In genomic region chr6:140667289-140667906, GRCm38 (mm10) we compare ENCODE assay signal across 11 mouse cellular contexts. TPM values are rescaled to one million over a fixed set of nuclear protein-coding genes. Genes with fewer than 3 reads are reported as not detected.
DNase-seq lines count a peak whose midpoint lies in the region; ATAC-seq and TF ChIP-seq lines count a peak whose summit lies in the region.
"Had no signal": no experiment of that assay in that cellular context is flagged by ENCODE, and none has a peak within 500 bp of the region (broad histone marks: within the 10 kb centered on the region; RNA-seq: fewer than 3 reads in every experiment).

No protein-coding gene starts in this region.

- no peak for TF ChIP-seq CTCF in heart, adult 2 months (IDR thresholded peaks at IDR 0.05)

- no peak for TF ChIP-seq POLR2A in heart, adult 2 months (IDR thresholded peaks at IDR 0.05; ENCODE audit: insufficient read depth, low read depth, low read length)

- H3K4me3 ChIP-seq in heart, embryonic 14.5 days (ENCODE audit: control insufficient read depth in 1 of 2, insufficient read depth in 1 of 2, low read depth in 1 of 2, low read length in 2 of 2): peak overlapping the region in 1 of 2 experiments; percentile 6; a peak in 1 of 4 replicates
- no peak overlapping the region for H3K4me3 ChIP-seq in heart, adult 2 months
- H3K4me3 ChIP-seq in midbrain, embryonic 14.5 days (replicated peaks; ENCODE audit: low read depth, low read length): no peak overlapping the region
- no peak overlapping the region for H3K4me3 ChIP-seq in midbrain, embryonic 11.5 days (ENCODE audit: low read depth, low read length)
- H3K4me3 ChIP-seq in hindbrain, embryonic 13.5 days: no peak overlapping the region
- H3K4me3 ChIP-seq: kidney, embryonic 15.5 days had no signal

- TF ChIP-seq EP300 in heart, adult 2 months (IDR thresholded peaks at IDR 0.05; ENCODE audit: insufficient read depth, low read depth, low read length): no peak

- no peaks in the 10 kb centered on the region for H3K27me3 ChIP-seq in heart, embryonic 14.5 days (ENCODE audit: control insufficient read depth, insufficient read depth, low read length)
- no peaks in the 10 kb centered on the region for H3K27me3 ChIP-seq in heart, adult 2 months (ENCODE audit: control insufficient read depth, insufficient read depth, low read length)
- no peaks in the 10 kb centered on the region for H3K27me3 ChIP-seq in midbrain, embryonic 14.5 days (ENCODE audit: control insufficient read depth, insufficient read depth, low read length)
- no peaks in the 10 kb centered on the region for H3K27me3 ChIP-seq in midbrain, embryonic 11.5 days (ENCODE audit: control insufficient read depth, insufficient read depth, low read length)
- H3K27me3 ChIP-seq in hindbrain, embryonic 13.5 days: no peaks in the 10 kb centered on the region
- H3K27me3 ChIP-seq: kidney, embryonic 15.5 days had no signal

- intact Hi-C loops in heart, adult 2 months (cut with DNase I): no loop called here
- intact Hi-C loops in left cerebral cortex, postnatal 14 days (cut with DNase I): no loop called here

- H3K36me3 ChIP-seq in heart, embryonic 14.5 days (ENCODE audit: control insufficient read depth, insufficient read depth, low read length): no peaks in the 10 kb centered on the region
- no peaks in the 10 kb centered on the region for H3K36me3 ChIP-seq in heart, adult 2 months (ENCODE audit: control insufficient read depth, insufficient read depth, low read length)
- H3K36me3 ChIP-seq in midbrain, embryonic 14.5 days (ENCODE audit: control insufficient read depth, insufficient read depth, low read length): no peaks in the 10 kb centered on the region
- no peaks in the 10 kb centered on the region for H3K36me3 ChIP-seq in midbrain, embryonic 11.5 days (ENCODE audit: control insufficient read depth, insufficient read depth, low read length)
- no peaks in the 10 kb centered on the region for H3K36me3 ChIP-seq in hindbrain, embryonic 13.5 days
- H3K36me3 ChIP-seq: kidney, embryonic 15.5 days had no signal

- ATAC-seq in heart, embryonic 14.5 days (ENCODE audit: insufficient number of reproducible peaks, insufficient read depth, low FRiP score, low read depth): 0 out of 2 replicates have a peak, but pooled peaks have one; percentile 8
- ATAC-seq in midbrain, embryonic 14.5 days (ENCODE audit: low FRiP score, low TSS enrichment): peak; percentile 41; the same call in 1 of the 2 replicates
- ATAC-seq in midbrain, embryonic 11.5 days (ENCODE audit: low FRiP score): no peak
- peak; percentile 64 for ATAC-seq in hindbrain, embryonic 13.5 days (ENCODE audit: low FRiP score)

- WGBS in heart, embryonic 14.5 days: 67% methylated on average over 8 of the region's 8 CpGs
- 80% methylated on average over 8 of the region's 8 CpGs for WGBS in heart, adult 2 months
- WGBS in midbrain, embryonic 14.5 days: 88% methylated on average over 8 of the region's 8 CpGs
- whole genome bisulfite sequencing in midbrain, embryonic 11.5 days: 91% methylated on average over 8 of the region's 8 CpGs
- WGBS in hindbrain, embryonic 13.5 days: 81% methylated on average over 8 of the region's 8 CpGs

- H3K27ac ChIP-seq in heart, embryonic 14.5 days (replicated peaks in 1 of 2; ENCODE audit: control insufficient read depth in 1 of 2, insufficient read depth in 1 of 2, low read depth in 2 of 2, low read length in 2 of 2): peak overlapping the region; percentile 4 to 61; a peak in 3 of 4 replicates
- H3K27ac ChIP-seq in heart, adult 2 months: no peak overlapping the region
- peak overlapping the region; percentile 14; the same call in 1 of the 2 replicates for H3K27ac ChIP-seq in midbrain, embryonic 14.5 days (replicated peaks; ENCODE audit: low read depth, low read length)
- H3K27ac ChIP-seq in midbrain, embryonic 11.5 days (ENCODE audit: low read depth, low read length): no peak overlapping the region
- H3K27ac ChIP-seq in hindbrain, embryonic 13.5 days: peak overlapping the region; percentile 62

- no peaks in the 10 kb centered on the region for H3K79me2 ChIP-seq in heart, adult 2 months (replicated peaks; ENCODE audit: control insufficient read depth, insufficient read depth, low read length)

- H3K4me1 ChIP-seq in heart, embryonic 14.5 days (ENCODE audit: control insufficient read depth in 2 of 2, insufficient read depth in 2 of 2, low read length in 2 of 2): peaks cover 16 to 22% of the 10 kb centered on the region in 2 experiments
- peaks cover 5% of the 10 kb centered on the region for H3K4me1 ChIP-seq in heart, adult 2 months (ENCODE audit: control insufficient read depth, insufficient read depth, low read length)
- peaks cover 14% of the 10 kb centered on the region; the same call in 1 of the 2 replicates for H3K4me1 ChIP-seq in midbrain, embryonic 14.5 days (ENCODE audit: control insufficient read depth, insufficient read depth, low read length)
- H3K4me1 ChIP-seq in midbrain, embryonic 11.5 days (ENCODE audit: control insufficient read depth, insufficient read depth, low read length): no peaks in the 10 kb centered on the region
- peaks cover 20% of the 10 kb centered on the region for H3K4me1 ChIP-seq in hindbrain, embryonic 13.5 days (replicated peaks)

- peak overlapping the region; percentile 11; the same call in 1 of the 2 replicates for H3K9ac ChIP-seq in heart, embryonic 14.5 days (ENCODE audit: low read length)
- no peak overlapping the region for H3K9ac ChIP-seq in heart, adult 2 months (ENCODE audit: low read depth, low read length)
- H3K9ac ChIP-seq in midbrain, embryonic 14.5 days (replicated peaks; ENCODE audit: low read length): no peak overlapping the region
- no peak overlapping the region for H3K9ac ChIP-seq in midbrain, embryonic 11.5 days (ENCODE audit: low read length)
- no peak overlapping the region for H3K9ac ChIP-seq in hindbrain, embryonic 13.5 days
- H3K9ac ChIP-seq: kidney, embryonic 15.5 days had no signal

- no peak for DNase-seq in heart, adult 2 months
- no peak for DNase-seq in midbrain, embryonic 14.5 days
- no peak for DNase-seq in midbrain, embryonic 11.5 days (ENCODE audit: low spot score, missing footprints)
- no peak for DNase-seq in left cerebral cortex, postnatal 14 days (ENCODE audit: low spot score in 2 of 2)
- DNase-seq in embryo, embryonic 9.5 days (ENCODE audit: extremely low spot score): no peak
- no peak for DNase-seq in ovary, adult 18-20 months (ENCODE audit: low spot score)
- DNase-seq: gastrocnemius, postnatal 14 days; thymus, adult 2 months had no signal

- H3K9me3 ChIP-seq in heart, embryonic 14.5 days (ENCODE audit: control insufficient read depth, low read length): no peaks in the 10 kb centered on the region
- H3K9me3 ChIP-seq in midbrain, embryonic 14.5 days (ENCODE audit: control insufficient read depth, low read length): no peaks in the 10 kb centered on the region
- no peaks in the 10 kb centered on the region for H3K9me3 ChIP-seq in midbrain, embryonic 11.5 days (ENCODE audit: control insufficient read depth, low read length)
- peaks cover 5% of the 10 kb centered on the region; the same call in 1 of the 2 replicates for H3K9me3 ChIP-seq in hindbrain, embryonic 13.5 days

- peak overlapping the region; percentile 63 for H3K4me2 ChIP-seq in heart, embryonic 14.5 days (ENCODE audit: low read length)
- H3K4me2 ChIP-seq in midbrain, embryonic 14.5 days (ENCODE audit: low read length): no peak overlapping the region
- no peak overlapping the region for H3K4me2 ChIP-seq in midbrain, embryonic 11.5 days
- no peak overlapping the region for H3K4me2 ChIP-seq in hindbrain, embryonic 13.5 days

RNA-seq across cellular contexts. Expression of gene Aebp2, which starts 44.9 kb away (rescaled TPM):
- polyA plus RNA-seq in heart, embryonic 14.5 days (2014; fragmentation: Nextera tagmentation; extraction: Ambion mirVana): 11.3 and 11.6 TPM in 2 replicates
- 10 to 100 TPM; 35.3 to 37.5 TPM for total RNA-seq in heart, adult 2 months (2021)
- 15.0 and 22.5 TPM in 2 replicates for polyA plus RNA-seq in heart, adult 2 months (2012; rRNA removed)
- 14.2 and 15.9 TPM in 2 replicates for polyA plus RNA-seq in midbrain, embryonic 14.5 days (2014; fragmentation: Nextera tagmentation; extraction: Ambion mirVana)
- polyA plus RNA-seq in midbrain, embryonic 11.5 days (2014; fragmentation: Nextera tagmentation; extraction: Ambion mirVana): 22.3 and 23.1 TPM in 2 replicates
- polyA plus RNA-seq in hindbrain, embryonic 13.5 days (2015; fragmentation: Nextera tagmentation; extraction: Ambion mirVana): 8.9 and 9.3 TPM in 2 replicates
- 10 to 100 TPM; 47.1 to 52.9 TPM for total RNA-seq in left cerebral cortex, postnatal 14 days (2021)

Comparison
In these comparisons a context has a peak if more than half of its experiments do, and no peak if none do; other contexts are left out.
1. H3K27ac ChIP-seq: peak in heart, embryonic 14.5 days (2 of 2), midbrain, embryonic 14.5 days (single experiment) and hindbrain, embryonic 13.5 days (single experiment); none in heart, adult 2 months (single experiment) and midbrain, embryonic 11.5 days (single experiment).